Mouse (Mus musculus) layer of hippocampus, postnatal 36 days (tissue): ENCODE data around the gene Srrm1. TPM values are rescaled to one million over a fixed set of nuclear protein-coding genes. Genes with fewer than 3 reads are reported as not detected.
A peak's percentile ranks its signal among the peaks of the same experiment; 100 is the strongest.
"Not testable (repeated sequence)": the region's sequence is repeated elsewhere in the genome, so short reads cannot be mapped to it uniquely, and the experiment has no call there.

Experiments used
- DNase-seq, 2 experiments: peaks; one replicate each; pipeline ENCODE4 v3.0.0; 2022
- total RNA-seq, 2 experiments: library from RNA; stranded (reverse); gene quantifications; 2 replicates each; pipeline ENCODE4 v1.2.3; 2021

Srrm1 gene
- total RNA-seq, 2 experiments from 2014 or later: 123 to 143 TPM

GRCm38 (mm10) chr4:135300248-135301041 is 52.7 kb downstream of the Srrm1 start:
- no peak for DNase-seq

- DNase-seq: no peak
Observed at GRCm38 (mm10) chr4:135298680-135299079, 54.4 kb downstream of the Srrm1 start.

GRCm38 (mm10) chr4:135297931-135298546 is 55.1 kb downstream of the Srrm1 start:
- DNase-seq: peak; percentile 75 to 82

DNA sequence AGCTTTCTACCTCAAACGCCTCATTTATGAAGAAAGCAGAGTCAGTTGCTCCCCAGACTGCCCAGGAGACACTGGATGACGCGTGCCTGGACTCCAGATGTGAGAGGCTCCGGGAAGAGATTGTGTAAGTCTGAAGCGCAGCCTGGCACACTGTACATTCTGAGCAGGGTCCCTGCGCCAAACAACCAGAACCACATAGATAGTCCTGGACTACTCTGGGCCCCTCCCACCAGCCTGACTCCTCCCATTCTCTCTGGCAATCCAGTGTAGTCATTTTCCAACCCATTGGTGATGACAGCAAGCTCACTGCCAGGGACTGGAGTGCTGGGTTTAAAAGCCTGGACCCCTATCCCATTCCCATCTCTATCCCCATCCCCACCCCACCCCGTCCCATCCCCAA is 56.0 kb downstream of the Srrm1 start:
- DNase-seq: no peak

GRCm38 (mm10) chr4:135296565-135296964 is 56.6 kb downstream of the Srrm1 start:
- DNase-seq: no peak

- no peak for DNase-seq
Observed at GRCm38 (mm10) chr4:135293813-135294212, 59.3 kb downstream of the Srrm1 start.

DNA sequence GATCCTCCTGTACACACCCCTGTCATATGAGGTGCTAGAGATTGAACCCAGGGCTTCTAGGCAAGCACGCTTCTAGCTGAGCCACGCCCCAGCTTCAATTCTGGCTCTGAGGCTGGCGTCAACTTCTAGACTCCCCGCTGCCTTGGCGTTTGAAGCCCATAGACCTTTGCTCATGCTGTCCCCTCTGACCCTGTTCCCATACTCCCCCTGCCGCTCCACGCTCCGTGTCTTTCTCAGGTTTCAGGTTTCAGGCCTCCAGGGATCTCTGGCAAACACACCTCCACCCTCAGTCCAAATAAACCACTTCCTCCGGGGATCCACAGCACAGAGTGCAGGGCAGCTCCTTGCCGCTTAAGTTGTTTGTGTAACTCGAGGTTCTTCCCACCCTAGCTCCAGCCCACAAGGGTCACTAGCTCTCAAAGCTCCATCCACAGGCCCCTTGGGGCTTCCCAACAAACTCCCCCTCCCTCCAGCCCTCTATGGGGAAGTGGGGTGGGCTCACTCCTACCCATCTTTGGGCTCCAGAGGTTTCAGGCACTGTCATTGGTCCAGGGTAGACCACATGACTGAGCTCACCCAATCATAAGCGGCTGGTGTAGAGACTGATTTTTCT is 60.5 kb downstream of the Srrm1 start:
- DNase-seq: no peak

DNA sequence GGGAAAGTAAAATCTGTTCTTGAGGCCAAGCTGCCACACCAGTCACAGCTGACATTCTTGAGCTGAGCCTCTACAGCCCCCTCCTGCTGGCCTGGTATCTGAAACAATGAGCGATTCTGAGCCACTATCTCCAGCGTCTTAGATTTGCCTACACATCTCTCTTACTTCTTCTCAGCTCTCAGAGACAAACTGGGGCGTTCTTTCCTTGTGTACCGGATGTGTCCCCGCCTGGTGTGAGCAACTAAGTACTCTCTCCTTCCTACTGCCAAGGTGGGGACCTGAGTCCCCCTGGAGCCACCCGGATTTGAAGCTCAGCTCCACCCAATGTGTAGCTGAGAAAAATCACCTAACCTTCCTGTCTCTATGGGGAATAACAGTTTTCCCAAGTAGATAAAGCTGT is 61.3 kb downstream of the Srrm1 start:
- no peak for DNase-seq

GRCm38 (mm10) chr4:135291199-135291598 is 61.9 kb downstream of the Srrm1 start:
- DNase-seq: no peak

- no peak for DNase-seq
Observed at GRCm38 (mm10) chr4:135287975-135288374, 65.1 kb downstream of the Srrm1 start.

GRCm38 (mm10) chr4:135286833-135287395 is 66.2 kb downstream of the Srrm1 start:
- DNase-seq: no peak

GRCm38 (mm10) chr4:135286033-135286622 is 67.0 kb downstream of the Srrm1 start:
- DNase-seq: peak; percentile 12 to 41

DNA sequence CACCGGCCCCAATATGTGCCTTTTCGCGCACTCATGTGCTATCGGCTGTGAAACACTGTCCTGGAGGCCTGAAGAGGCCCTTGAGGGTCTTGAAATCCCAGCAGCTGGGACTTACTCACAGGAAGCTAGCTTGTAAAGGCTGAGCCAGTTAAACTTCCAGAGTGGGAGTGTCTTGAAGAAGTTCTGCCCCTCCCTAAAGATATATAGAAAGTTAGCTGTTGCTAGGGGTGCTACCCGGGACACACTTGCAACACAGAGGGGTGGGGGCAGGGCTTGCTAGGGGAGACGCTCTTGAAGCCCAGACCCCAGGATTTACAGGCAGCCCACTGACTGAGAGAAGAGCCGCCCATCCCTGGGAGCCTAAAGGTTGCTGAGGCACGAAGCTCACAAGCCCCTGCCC is 67.7 kb downstream of the Srrm1 start:
- DNase-seq: no peak

DNA sequence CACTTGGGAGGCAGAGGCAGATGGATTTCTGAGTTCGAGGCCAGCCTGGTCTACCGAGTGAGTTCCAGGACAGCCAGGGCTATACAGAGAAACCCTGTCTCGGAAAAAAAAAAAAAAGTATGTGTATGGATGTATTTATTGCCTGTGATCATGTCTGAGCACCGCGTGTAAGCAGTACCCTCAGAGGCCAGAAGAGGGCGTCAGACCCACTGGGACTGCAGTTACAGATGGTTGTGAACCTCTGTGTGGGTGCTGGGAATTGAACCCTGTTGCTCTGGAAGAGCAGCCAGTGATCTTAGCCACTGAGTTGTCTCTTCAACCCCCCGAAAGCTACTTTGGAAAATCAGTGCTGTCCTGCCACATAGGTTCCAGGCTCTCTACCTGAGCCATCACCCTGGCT is 69.2 kb downstream of the Srrm1 start:
- DNase-seq: no peak

DNA sequence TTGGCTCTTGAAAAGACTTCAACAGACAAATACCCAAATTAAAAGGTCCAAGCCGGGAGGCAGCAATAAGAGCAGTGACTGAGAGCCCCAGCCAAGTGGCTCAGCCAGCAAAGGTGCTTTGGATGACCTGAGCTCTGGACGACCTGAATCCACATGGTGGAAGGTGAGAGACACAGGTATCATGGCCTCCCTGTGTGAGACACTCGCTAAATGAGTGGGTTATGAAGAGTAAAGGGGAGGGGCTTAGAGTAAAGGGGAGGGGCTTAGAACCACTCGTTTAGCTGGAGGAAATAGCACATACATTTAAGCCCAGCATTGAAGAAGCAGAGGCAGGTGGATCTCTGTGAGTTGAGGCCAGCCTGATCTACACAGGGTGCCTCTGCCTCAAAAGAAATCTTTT is 69.7 kb downstream of the Srrm1 start:
- DNase-seq: no peak

GRCm38 (mm10) chr4:135282651-135283290 is 70.3 kb downstream of the Srrm1 start:
- DNase-seq: peak in 1 of 2 experiments; percentile 21

DNA sequence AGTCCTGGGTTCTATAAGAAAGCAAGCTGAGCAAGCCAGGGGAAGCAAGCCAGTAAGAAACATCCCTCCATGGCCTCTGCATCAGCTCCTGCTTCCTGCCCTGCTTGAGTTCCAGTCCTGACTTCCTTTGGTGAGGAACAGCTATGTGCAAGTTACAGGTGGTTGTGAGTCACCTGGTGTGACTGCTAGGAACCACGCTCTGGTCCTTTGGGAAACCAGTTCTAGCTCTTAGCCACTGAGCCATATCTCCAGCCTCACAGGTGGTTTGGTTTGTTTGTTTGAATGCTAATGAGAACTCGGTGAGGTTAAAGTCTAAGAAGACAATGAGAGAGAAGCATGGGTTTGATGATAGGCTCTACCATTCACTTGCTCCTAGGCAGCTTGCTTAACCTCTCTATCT is 73.1 kb downstream of the Srrm1 start:
- not testable (repeated sequence) for DNase-seq

- DNase-seq: no peak
Observed at GRCm38 (mm10) chr4:135276681-135277379, 76.3 kb downstream of the Srrm1 start.

- no peak for DNase-seq
Observed at GRCm38 (mm10) chr4:135274761-135275160, 78.4 kb downstream of the Srrm1 start.

DNA sequence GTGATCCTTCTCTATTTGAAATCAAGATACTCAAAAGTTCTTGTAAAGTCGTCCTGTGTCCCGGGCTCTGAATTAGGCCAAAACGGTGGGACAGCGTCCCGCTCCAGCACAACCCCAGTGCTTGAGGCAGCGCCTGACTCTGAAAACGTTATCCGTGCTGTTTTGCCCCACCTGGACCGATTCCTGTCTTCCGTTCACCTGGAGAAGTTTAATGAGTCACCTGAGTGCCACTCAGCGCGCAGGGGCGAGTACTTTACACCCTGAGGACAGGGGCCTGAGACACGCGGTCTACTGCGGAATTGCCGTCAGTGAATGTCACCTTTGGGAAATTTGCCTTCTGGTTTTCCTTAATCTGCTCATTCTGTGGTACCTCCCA is 79.8 kb downstream of the Srrm1 start:
- no peak for DNase-seq

GRCm38 (mm10) chr4:135272640-135273306 is 80.3 kb downstream of the Srrm1 start, which contains the start of gene Clic4:
Gene Clic4, minus strand, starts transcription at chr4:135272814.
- peak; percentile 95 for DNase-seq
